Mouse (Mus musculus) hindbrain, embryonic 12.5 days (tissue): ENCODE measurements around the gene Lfng. TPM values are rescaled to one million over a fixed set of nuclear protein-coding genes. Genes with fewer than 3 reads are reported as not detected.

Source experiments
- ATAC-seq: fragments of 200-750 bp; cut with Nextera tagmentation; 2 replicates; pipeline ENCODE4 v1.8.0; 2017; ENCODE audit warnings: moderate TSS enrichment; ENCODE audit not compliant: low FRiP score
- H3K27ac ChIP-seq: fragments of 300-500 bp; sonication (generic); 2 replicates; pipeline ENCODE4 v1.5.1; 2016; ENCODE audit warnings: mild to moderate bottlenecking
- H3K27me3 ChIP-seq: fragments of 300-500 bp; sonication (generic); 2 replicates; pipeline ENCODE4 v1.6.1; 2016; ENCODE audit warnings: mild to moderate bottlenecking
- H3K36me3 ChIP-seq: fragments of 300-500 bp; sonication (generic); 2 replicates; pipeline ENCODE4 v1.6.1; 2016; ENCODE audit warnings: mild to moderate bottlenecking
- H3K4me1 ChIP-seq: fragments of 300-500 bp; sonication (generic); 2 replicates; pipeline ENCODE4 v1.6.1; 2016
- H3K4me2 ChIP-seq: fragments of 300-500 bp; sonication (generic); replicated peaks from 2 replicates; pipeline ENCODE4 v1.6.1; 2016; ENCODE audit warnings: mild to moderate bottlenecking
- H3K4me3 ChIP-seq: fragments of 300-500 bp; sonication (generic); 2 replicates; pipeline ENCODE4 v1.5.1; 2016; ENCODE audit warnings: mild to moderate bottlenecking
- H3K9ac ChIP-seq: fragments of 300-500 bp; sonication (generic); 2 replicates; pipeline ENCODE4 v1.6.1; 2016; ENCODE audit warnings: mild to moderate bottlenecking, moderate library complexity
- H3K9me3 ChIP-seq: fragments of 300-500 bp; sonication (generic); replicated peaks from 2 replicates; pipeline ENCODE4 v1.6.1; 2016; ENCODE audit warnings: mild to moderate bottlenecking
- WGBS: fragments of 180-500 bp; shearing (Covaris S2); methylation state at CpG from one replicate; pipeline ENCODE4 v1.1.7; 2016; 5-methylcytosine and 5-hydroxymethylcytosine counted together
- polyA plus RNA-seq: library from polyadenylated mRNA; unstranded; fragments of >200 nt; fragmentation: Nextera tagmentation; extraction: Ambion mirVana; gene quantifications from 2 replicates; pipeline ENCODE4 v1.2.1, GENCODE M21; 2016

The Lfng gene
- polyA plus RNA-seq, 1 experiment from 2014 or later = 27.6 TPM

DNA sequence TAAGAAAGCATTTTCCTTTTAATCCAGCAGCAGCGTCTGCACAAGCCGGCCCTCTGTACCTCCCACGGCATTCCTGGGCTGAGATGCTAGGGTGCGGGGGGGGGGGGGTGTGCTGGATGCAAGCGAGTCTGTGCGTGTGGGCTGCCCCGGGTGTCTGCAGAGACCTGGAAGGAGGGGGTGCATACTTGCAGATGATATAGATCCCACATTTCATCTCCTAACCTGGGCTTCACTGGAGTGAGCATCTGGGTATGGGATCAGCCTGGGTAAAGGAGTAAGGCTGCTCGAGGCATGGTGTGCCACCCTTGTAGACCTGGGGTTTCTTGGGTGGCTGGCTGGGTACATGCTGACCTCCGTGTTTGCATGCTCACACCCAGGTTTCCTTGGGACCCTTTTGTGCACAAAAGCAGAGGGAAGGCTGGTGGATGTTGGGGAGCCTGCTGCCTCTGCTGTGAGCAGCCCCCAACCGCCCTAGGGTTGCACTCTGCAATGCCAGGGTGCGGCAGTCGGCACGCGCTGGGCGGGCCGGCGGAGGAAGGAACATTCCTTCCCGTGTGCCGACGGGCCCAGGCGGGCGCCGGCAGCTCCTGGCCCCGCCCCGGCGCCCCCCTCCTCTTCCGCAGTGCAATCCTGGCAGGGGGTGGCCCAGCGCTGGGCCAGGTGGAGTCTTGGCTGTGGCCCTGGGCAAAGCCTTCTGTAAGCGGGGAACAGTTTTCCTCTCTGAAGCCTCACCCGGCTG is 3.3 kb downstream of the Lfng start:
- ATAC-seq = peak; percentile 11
- Histone ChIP-seq H3K36me3 (peaks cover 21% of the 10 kb centered on the region), H3K4me3 (peak overlapping the region; percentile 64), H3K27ac (peak overlapping the region; percentile 96), H3K4me2 (peak overlapping the region; percentile 74), H3K9ac (peak overlapping the region; percentile 85), H3K4me1 (peaks cover 76% of the 10 kb centered on the region), H3K9me3 (no peaks in the 10 kb centered on the region), H3K27me3 (peaks cover 29% of the 10 kb centered on the region)
- 2% methylated on average over 29 of the region's 30 CpGs for WGBS

DNA sequence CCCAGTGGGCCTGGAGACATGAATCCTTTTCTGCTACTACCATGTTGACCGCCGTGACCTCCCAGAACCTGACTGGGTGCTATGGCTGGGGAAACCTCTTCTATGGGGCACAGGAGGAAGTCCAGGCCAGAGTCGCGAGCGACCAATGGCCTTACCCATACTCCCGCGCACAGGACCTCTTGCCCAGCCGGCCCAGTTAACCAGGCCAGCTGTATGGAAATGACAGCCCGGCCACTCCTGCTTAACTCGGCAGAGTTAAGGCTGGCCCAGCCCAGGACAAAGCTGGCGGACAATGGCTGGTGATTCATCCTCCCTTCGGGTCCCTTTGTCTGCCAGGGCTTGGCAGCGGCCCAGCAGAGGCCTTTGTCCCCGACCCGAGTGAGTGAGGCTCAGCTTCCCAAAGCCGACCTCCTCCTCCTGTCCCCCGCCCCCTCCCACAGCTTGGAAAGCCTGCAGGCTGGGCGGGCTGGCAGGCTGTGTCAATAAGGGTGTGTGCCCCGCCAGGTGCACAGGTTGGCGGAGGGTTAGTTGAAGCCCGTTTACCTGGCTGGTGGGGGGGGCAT is 4.0 kb downstream of the Lfng start:
- Histone ChIP-seq H3K4me2 (peak overlapping the region; percentile 74), H3K9me3 (no peaks in the 10 kb centered on the region), H3K4me1 (peaks cover 69% of the 10 kb centered on the region), H3K36me3 (peaks cover 21% of the 10 kb centered on the region), H3K4me3 (peak overlapping the region; percentile 64), H3K27ac (peak overlapping the region; percentile 96), H3K9ac (peak overlapping the region; percentile 85), H3K27me3 (peaks cover 28% of the 10 kb centered on the region)
- peak; percentile 59 for ATAC-seq
- WGBS = 8% methylated on average over 21 of the region's 21 CpGs

DNA sequence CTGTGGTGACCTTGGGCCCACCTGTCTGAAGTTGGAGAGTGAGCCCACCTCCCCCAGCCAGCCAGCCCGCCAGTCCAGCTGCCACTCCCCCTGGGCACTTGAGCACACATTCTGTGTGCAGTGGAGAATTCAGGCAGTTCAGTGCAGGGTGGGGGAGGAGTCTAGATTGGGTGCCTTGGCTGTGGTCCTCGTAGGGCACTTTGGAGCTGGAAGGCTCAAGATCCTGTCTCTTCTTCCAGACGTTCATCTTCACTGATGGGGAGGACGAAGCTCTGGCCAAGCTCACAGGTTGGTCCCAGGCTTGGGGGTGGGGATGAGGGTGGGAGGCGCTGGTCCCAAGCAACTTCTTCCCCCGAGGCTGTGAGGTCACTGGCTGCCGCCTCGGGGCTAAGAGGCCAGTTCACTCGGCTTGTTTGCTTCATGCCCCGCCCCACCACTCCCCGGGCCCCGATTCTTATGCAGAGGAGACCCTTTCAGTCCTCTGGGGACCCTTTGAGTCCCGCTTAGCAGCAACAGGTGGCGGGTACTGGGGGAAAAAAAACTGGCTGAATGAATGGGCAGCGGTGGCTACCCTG is 4.6 kb downstream of the Lfng start:
- Histone ChIP-seq H3K9me3 (no peaks in the 10 kb centered on the region), H3K36me3 (peaks cover 21% of the 10 kb centered on the region), H3K27ac (peak overlapping the region; percentile 96), H3K27me3 (peaks cover 24% of the 10 kb centered on the region), H3K4me1 (peaks cover 63% of the 10 kb centered on the region), H3K9ac (peak overlapping the region; percentile 85), H3K4me3 (peak overlapping the region; percentile 64), H3K4me2 (peak overlapping the region; percentile 74)
- peak; percentile 24; the same call in 1 of the 2 replicates for ATAC-seq
- 9% methylated on average over 15 of the region's 15 CpGs for WGBS

GRCm38 (mm10) chr5:140612191-140612590 is 5.1 kb downstream of the Lfng start:
- ATAC-seq = no peak
- peaks cover 58% of the 10 kb centered on the region for H3K4me1 ChIP-seq

GRCm38 (mm10) chr5:140614141-140614540 is 7.0 kb downstream of the Lfng start:
- H3K9ac ChIP-seq = peak overlapping the region; percentile 19; the same call in 1 of the 2 replicates
- no peak overlapping the region for H3K27ac ChIP-seq
- no peak overlapping the region for H3K4me2 ChIP-seq
- H3K4me3 ChIP-seq = no peak overlapping the region
- 95% methylated on average over 10 of the region's 10 CpGs for WGBS
- peaks cover 13% of the 10 kb centered on the region; the same call in 1 of the 2 replicates for H3K27me3 ChIP-seq
- no peak for ATAC-seq
- peaks cover 21% of the 10 kb centered on the region for H3K36me3 ChIP-seq
- H3K4me1 ChIP-seq = peaks cover 39% of the 10 kb centered on the region
- H3K9me3 ChIP-seq = no peaks in the 10 kb centered on the region

More at GRCm38 (mm10) chr5:140612191-140612590, 5.1 kb downstream of the Lfng start:
- 32% methylated on average over 18 of the region's 18 CpGs for WGBS
- Histone ChIP-seq H3K9me3 (no peaks in the 10 kb centered on the region), H3K27me3 (peaks cover 24% of the 10 kb centered on the region), H3K4me2 (peak overlapping the region; percentile 74), H3K27ac (peak overlapping the region; percentile 96), H3K36me3 (peaks cover 21% of the 10 kb centered on the region), H3K9ac (peak overlapping the region; percentile 85), H3K4me3 (peak overlapping the region; percentile 64)

DNA sequence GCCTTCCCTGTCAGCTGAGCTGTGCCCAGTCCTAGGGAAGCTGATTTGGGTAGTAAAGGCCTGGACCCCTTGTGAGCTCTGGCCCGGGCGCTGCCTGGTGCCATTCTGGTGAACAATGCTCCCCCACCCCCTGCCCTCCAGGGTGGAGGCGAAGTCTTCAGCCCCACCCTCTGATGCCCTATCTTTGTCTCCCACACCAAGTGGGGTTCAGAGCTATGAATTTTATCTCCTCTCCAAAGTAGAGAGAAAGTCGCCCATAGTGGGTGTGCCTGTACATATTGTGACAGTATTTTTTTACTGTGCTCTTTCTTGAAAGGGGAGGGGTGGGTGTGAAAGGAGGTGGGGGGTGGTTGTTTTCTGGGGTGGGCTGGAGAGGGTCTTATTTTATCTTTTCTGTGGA is 7.7 kb downstream of the Lfng start:
- no peaks in the 10 kb centered on the region for H3K9me3 ChIP-seq
- no peak overlapping the region for H3K4me3 ChIP-seq
- H3K27me3 ChIP-seq = peaks cover 6% of the 10 kb centered on the region; the same call in 1 of the 2 replicates
- no peak for ATAC-seq
- no peak overlapping the region for H3K4me2 ChIP-seq
- peaks cover 32% of the 10 kb centered on the region for H3K4me1 ChIP-seq
- 73% methylated on average over 4 of the region's 4 CpGs for WGBS
- H3K27ac ChIP-seq = no peak overlapping the region
- 0 out of 2 replicates have a peak overlapping the region, but pooled peaks have one; percentile 19 for H3K9ac ChIP-seq
- H3K36me3 ChIP-seq = peaks cover 21% of the 10 kb centered on the region

GRCm38 (mm10) chr5:140615321-140616109 is 8.4 kb downstream of the Lfng start:
- peaks cover 4% of the 10 kb centered on the region; the same call in 1 of the 2 replicates for H3K27me3 ChIP-seq
- H3K36me3 ChIP-seq = peaks cover 21% of the 10 kb centered on the region
- H3K9me3 ChIP-seq = no peaks in the 10 kb centered on the region
- H3K9ac ChIP-seq = no peak overlapping the region
- H3K4me1 ChIP-seq = peaks cover 29% of the 10 kb centered on the region
- WGBS = 85% methylated on average over 10 of the region's 10 CpGs
- ATAC-seq = no peak
- H3K4me3 ChIP-seq = no peak overlapping the region
- H3K4me2 ChIP-seq = no peak overlapping the region
- no peak overlapping the region for H3K27ac ChIP-seq

GRCm38 (mm10) chr5:140616110-140616503 is 9.0 kb downstream of the Lfng start:
- H3K4me2 ChIP-seq = no peak overlapping the region
- ATAC-seq = no peak
- H3K27ac ChIP-seq = 0 out of 2 replicates have a peak overlapping the region, but pooled peaks have one; percentile 37
- 80% methylated on average over 6 of the region's 6 CpGs for WGBS
- peaks cover 24% of the 10 kb centered on the region for H3K4me1 ChIP-seq
- H3K9me3 ChIP-seq = no peaks in the 10 kb centered on the region
- peaks cover 4% of the 10 kb centered on the region; the same call in 1 of the 2 replicates for H3K27me3 ChIP-seq
- H3K36me3 ChIP-seq = peaks cover 22% of the 10 kb centered on the region
- no peak overlapping the region for H3K9ac ChIP-seq
- no peak overlapping the region for H3K4me3 ChIP-seq

GRCm38 (mm10) chr5:140616691-140617090 is 9.6 kb downstream of the Lfng start:
- WGBS = 60% methylated on average over 9 of the region's 9 CpGs

GRCm38 (mm10) chr5:140617714-140618113 is 10.6 kb downstream of the Lfng start:
- Histone ChIP-seq H3K36me3 (peaks cover 35% of the 10 kb centered on the region), H3K9ac (no peak overlapping the region), H3K4me1 (peaks cover 21% of the 10 kb centered on the region), H3K27ac (no peak overlapping the region), H3K9me3 (no peaks in the 10 kb centered on the region), H3K27me3 (no peaks in the 10 kb centered on the region), H3K4me2 (no peak overlapping the region), H3K4me3 (no peak overlapping the region)
- 83% methylated on average over 5 of the region's 5 CpGs for WGBS
- no peak for ATAC-seq

More at GRCm38 (mm10) chr5:140616691-140617090, 9.6 kb downstream of the Lfng start:
- Histone ChIP-seq H3K4me1 (peaks cover 24% of the 10 kb centered on the region), H3K4me3 (no peak overlapping the region), H3K9ac (no peak overlapping the region), H3K27ac (peak overlapping the region; percentile 37; the same call in 1 of the 2 replicates), H3K27me3 (peaks cover 4% of the 10 kb centered on the region; the same call in 1 of the 2 replicates), H3K4me2 (no peak overlapping the region), H3K36me3 (peaks cover 28% of the 10 kb centered on the region), H3K9me3 (no peaks in the 10 kb centered on the region)
- ATAC-seq = no peak

- ATAC-seq = peak; percentile 33; the same call in 1 of the 2 replicates
- 15% methylated on average over 6 of the region's 6 CpGs for WGBS
- 0 out of 2 replicates have a peak overlapping the region, but pooled peaks have one; percentile 24 for H3K27ac ChIP-seq
Observed at GRCm38 (mm10) chr5:140619151-140619771, 12.1 kb downstream of the Lfng start.

More at GRCm38 (mm10) chr5:140619151-140619771, 12.1 kb downstream of the Lfng start:
- H3K4me1 ChIP-seq = peaks cover 17% of the 10 kb centered on the region
- H3K27me3 ChIP-seq = no peaks in the 10 kb centered on the region
- peaks cover 35% of the 10 kb centered on the region for H3K36me3 ChIP-seq
- no peaks in the 10 kb centered on the region for H3K9me3 ChIP-seq
- no peak overlapping the region for H3K9ac ChIP-seq
- no peak overlapping the region for H3K4me3 ChIP-seq
- no peak overlapping the region for H3K4me2 ChIP-seq
